Mouse (Mus musculus): ENCODE results near the gene Drp2. TPM values are rescaled to one million over a fixed set of nuclear protein-coding genes. Genes with fewer than 3 reads are reported as not detected.

Gene Drp2
- 4.6 and 7.9 TPM in 2 replicates for polyA plus RNA-seq (2016; fragmentation: Nextera tagmentation; extraction: Ambion mirVana)

- WGBS: 30% methylated on average over 15 of the region's 15 CpGs
- DNase-seq (ENCODE audit: low spot score): peak; percentile 39
- Histone ChIP-seq H3K36me3 (no peaks in the 10 kb centered on the region), H3K27me3 (ENCODE audit: low read depth, poor library complexity, severe bottlenecking) (peaks cover 69% of the 10 kb centered on the region), H3K27ac (replicated peaks) (peak within 1 kb of the TSS; percentile 81), H3K4me1 (peaks cover 13% of the 10 kb centered on the region; the same call in 1 of the 2 replicates), H3K9me3 (replicated peaks) (no peaks in the 10 kb centered on the region), H3K4me3 (peak within 1 kb of the TSS; percentile 49)
Measured at GRCm38 (mm10) chrX:134403863-134404583, at the start of gene Drp2. Gene Drp2 (plus strand): TSS chrX:134404551.

DNA sequence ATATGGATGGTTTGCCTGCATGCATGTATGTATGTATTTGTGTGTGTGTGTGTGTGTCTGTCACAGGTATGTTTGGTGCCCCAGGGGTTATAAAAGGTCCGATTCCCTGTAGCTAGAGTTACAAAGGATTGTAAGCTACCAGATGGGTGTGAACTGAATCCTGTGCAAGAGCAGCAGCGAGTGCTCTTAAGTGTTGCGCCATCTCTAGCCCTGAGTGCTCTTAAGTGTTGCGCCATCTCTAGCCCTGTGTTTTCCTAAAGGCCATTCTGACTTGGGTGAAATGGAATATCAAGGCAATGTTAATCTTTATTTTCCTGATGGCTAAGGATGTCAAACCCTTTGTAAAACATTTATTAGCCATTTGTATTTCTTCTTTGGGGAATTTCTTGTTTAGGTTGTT is 45.0 kb upstream of the Drp2 start:
- no peak for DNase-seq (ENCODE audit: low spot score)
- peaks cover 23% of the 10 kb centered on the region for H3K36me3 ChIP-seq
- H3K4me1 ChIP-seq: no peaks in the 10 kb centered on the region
- H3K27me3 ChIP-seq (ENCODE audit: low read depth, poor library complexity, severe bottlenecking): peaks cover 12% of the 10 kb centered on the region
- H3K27ac ChIP-seq (replicated peaks): no peak overlapping the region
- no peaks in the 10 kb centered on the region for H3K9me3 ChIP-seq (replicated peaks)
- WGBS: 87% methylated on average over 4 of the region's 4 CpGs
- H3K4me3 ChIP-seq: no peak overlapping the region

DNA sequence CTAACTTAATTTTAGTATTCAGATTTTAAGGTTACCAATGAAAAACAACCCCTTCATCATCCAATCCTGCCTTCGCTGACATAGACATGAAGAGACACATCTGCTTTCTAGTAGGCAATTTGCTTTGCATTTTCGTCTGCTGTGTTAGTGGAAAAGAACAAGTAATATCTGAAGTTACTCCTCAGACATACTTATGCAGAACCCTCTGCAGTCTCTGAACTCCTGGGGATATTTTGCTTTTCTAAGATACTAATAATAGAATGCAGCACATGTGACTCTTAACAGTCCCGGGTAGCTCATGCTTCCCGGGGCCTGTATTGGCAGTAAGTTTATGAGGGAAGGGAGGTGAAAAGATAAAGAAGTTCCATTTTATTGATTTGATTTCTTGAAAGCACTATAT is 42.2 kb upstream of the Drp2 start:
- H3K27ac ChIP-seq (replicated peaks): no peak overlapping the region
- WGBS: 93% methylated on average over 4 of the region's 4 CpGs
- no peak for DNase-seq (ENCODE audit: low spot score)
- peaks cover 26% of the 10 kb centered on the region for H3K36me3 ChIP-seq
- H3K4me3 ChIP-seq: no peak overlapping the region
- peaks cover 32% of the 10 kb centered on the region for H3K27me3 ChIP-seq (ENCODE audit: low read depth, poor library complexity, severe bottlenecking)
- no peaks in the 10 kb centered on the region for H3K4me1 ChIP-seq
- H3K9me3 ChIP-seq (replicated peaks): no peaks in the 10 kb centered on the region

DNA sequence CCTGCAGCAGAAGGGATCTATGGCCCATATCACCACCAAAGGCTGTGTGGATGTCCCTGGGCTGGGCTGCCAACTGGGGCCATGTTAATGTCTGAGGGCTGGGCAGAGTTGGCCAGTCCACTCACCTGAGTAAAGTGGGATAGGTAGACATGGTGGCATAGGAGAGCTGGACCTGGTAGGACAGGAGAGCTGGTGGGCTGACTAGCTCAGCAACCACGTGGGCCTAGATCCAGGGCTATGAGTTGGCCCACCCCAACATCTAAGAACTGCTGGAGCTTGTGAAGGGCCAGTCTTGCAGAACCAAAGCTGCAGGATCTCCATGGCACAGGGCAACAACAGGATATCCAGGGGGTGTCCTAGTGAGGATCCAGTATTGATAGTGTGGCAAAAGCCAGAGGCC is 38.9 kb upstream of the Drp2 start:
- 79% methylated on average over 1 of the region's 1 CpGs for WGBS
- Histone ChIP-seq H3K4me3 (no peak overlapping the region), H3K36me3 (peaks cover 26% of the 10 kb centered on the region), H3K4me1 (no peaks in the 10 kb centered on the region), H3K27ac (replicated peaks) (no peak overlapping the region), H3K9me3 (replicated peaks) (no peaks in the 10 kb centered on the region), H3K27me3 (ENCODE audit: low read depth, poor library complexity, severe bottlenecking) (peaks cover 29% of the 10 kb centered on the region)
- DNase-seq (ENCODE audit: low spot score): no peak

DNA sequence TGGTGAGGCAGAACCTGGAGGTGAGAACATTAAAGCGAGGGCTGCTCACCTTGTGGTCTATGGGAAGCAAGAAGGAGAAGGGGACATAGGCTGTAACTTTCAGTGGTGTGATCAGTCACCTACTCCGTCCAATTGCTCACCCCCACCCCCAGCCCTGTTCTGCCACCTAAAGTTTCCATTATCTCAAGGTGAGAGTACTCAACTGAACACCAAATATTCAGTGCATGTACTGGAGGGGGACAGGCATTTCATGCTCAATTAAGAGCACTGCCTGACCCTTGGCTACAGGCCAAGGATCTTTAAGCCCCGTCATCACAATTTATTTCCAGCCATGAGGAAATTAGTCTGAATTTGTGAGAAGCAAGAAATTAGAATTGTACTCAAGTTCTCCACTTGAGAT is 37.8 kb upstream of the Drp2 start:
- no peak overlapping the region for H3K4me3 ChIP-seq
- H3K27ac ChIP-seq (replicated peaks): no peak overlapping the region
- WGBS: 95% methylated on average over 3 of the region's 3 CpGs
- peaks cover 24% of the 10 kb centered on the region for H3K36me3 ChIP-seq
- H3K27me3 ChIP-seq (ENCODE audit: low read depth, poor library complexity, severe bottlenecking): peaks cover 29% of the 10 kb centered on the region
- no peaks in the 10 kb centered on the region for H3K9me3 ChIP-seq (replicated peaks)
- no peak for DNase-seq (ENCODE audit: low spot score)
- H3K4me1 ChIP-seq: no peaks in the 10 kb centered on the region

- Histone ChIP-seq H3K27me3 (ENCODE audit: low read depth, poor library complexity, severe bottlenecking) (peaks cover 30% of the 10 kb centered on the region), H3K4me3 (no peak overlapping the region), H3K4me1 (no peaks in the 10 kb centered on the region), H3K27ac (replicated peaks) (no peak overlapping the region), H3K36me3 (no peaks in the 10 kb centered on the region), H3K9me3 (replicated peaks) (no peaks in the 10 kb centered on the region)
- DNase-seq (ENCODE audit: low spot score): no peak
- WGBS: 32% methylated on average over 2 of the region's 2 CpGs
Measured at GRCm38 (mm10) chrX:134371279-134371678, 33.1 kb upstream of the Drp2 start.

DNA sequence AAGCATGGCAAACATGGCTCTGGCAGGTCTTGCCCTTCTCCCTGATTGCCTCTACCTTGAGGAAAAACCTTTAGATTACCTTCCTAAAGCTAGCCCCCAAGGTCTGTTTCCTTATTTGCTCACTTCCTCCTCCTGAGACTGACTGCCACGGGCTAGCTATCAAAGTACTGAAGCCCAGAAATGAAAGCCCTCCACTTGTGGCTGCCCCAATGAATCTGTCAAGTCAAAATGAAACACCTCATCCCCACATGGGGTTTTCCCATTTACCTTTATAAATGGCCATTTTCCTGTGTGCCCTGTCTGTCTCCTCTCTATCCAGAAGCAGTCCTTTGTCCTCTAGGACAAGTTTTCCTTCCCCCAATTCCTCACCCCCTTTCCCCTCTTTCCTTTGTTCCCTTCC is 30.2 kb upstream of the Drp2 start:
- Histone ChIP-seq H3K4me3 (no peak overlapping the region), H3K9me3 (replicated peaks) (no peaks in the 10 kb centered on the region), H3K4me1 (no peaks in the 10 kb centered on the region), H3K27me3 (ENCODE audit: low read depth, poor library complexity, severe bottlenecking) (peaks cover 18% of the 10 kb centered on the region; the same call in 1 of the 2 replicates), H3K36me3 (no peaks in the 10 kb centered on the region), H3K27ac (replicated peaks) (no peak overlapping the region)
- DNase-seq (ENCODE audit: low spot score): no peak
- WGBS: 73% methylated on average over 1 of the region's 1 CpGs

GRCm38 (mm10) chrX:134384896-134385295 is 19.5 kb upstream of the Drp2 start:
- Histone ChIP-seq H3K4me3 (no peak overlapping the region), H3K4me1 (no peaks in the 10 kb centered on the region), H3K36me3 (no peaks in the 10 kb centered on the region), H3K27me3 (ENCODE audit: low read depth, poor library complexity, severe bottlenecking) (peaks cover 20% of the 10 kb centered on the region), H3K9me3 (replicated peaks) (no peaks in the 10 kb centered on the region), H3K27ac (replicated peaks) (no peak overlapping the region)
- no peak for DNase-seq (ENCODE audit: low spot score)
- 91% methylated on average over 6 of the region's 6 CpGs for WGBS

- Histone ChIP-seq H3K27ac (replicated peaks) (no peak overlapping the region), H3K27me3 (ENCODE audit: low read depth, poor library complexity, severe bottlenecking) (peaks cover 45% of the 10 kb centered on the region), H3K4me1 (no peaks in the 10 kb centered on the region; the same call in 1 of the 2 replicates), H3K36me3 (no peaks in the 10 kb centered on the region), H3K4me3 (no peak overlapping the region), H3K9me3 (replicated peaks) (no peaks in the 10 kb centered on the region)
- WGBS: 76% methylated on average over 2 of the region's 2 CpGs
- DNase-seq (ENCODE audit: low spot score): no peak
Measured at GRCm38 (mm10) chrX:134398972-134399371, 5.4 kb upstream of the Drp2 start.

DNA sequence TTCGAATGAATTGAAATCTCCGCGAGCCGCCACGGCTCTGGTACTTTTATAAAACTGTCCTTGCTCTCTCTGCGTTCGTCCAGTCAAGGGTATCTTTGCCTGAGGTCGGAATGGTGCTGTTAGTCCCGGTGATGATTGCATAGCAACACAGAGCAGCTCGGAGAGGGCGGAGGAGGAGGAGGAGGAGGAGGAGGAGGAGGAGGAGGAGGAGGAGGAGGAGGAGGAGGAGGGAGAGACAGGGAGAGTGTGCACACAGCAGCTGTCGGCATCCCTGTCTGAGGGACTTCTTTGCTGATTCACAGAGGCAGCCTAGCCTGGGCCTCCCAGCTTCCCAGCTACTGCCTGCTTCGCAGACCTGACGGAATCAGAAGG is 219 bp downstream of the Drp2 start:
- H3K4me1 ChIP-seq: peaks cover 13% of the 10 kb centered on the region; the same call in 1 of the 2 replicates
- WGBS: 30% methylated on average over 12 of the region's 14 CpGs
- H3K4me3 ChIP-seq: peak overlapping the region; percentile 49
- H3K36me3 ChIP-seq: no peaks in the 10 kb centered on the region
- H3K27me3 ChIP-seq (ENCODE audit: low read depth, poor library complexity, severe bottlenecking): peaks cover 74% of the 10 kb centered on the region
- peak overlapping the region; percentile 81 for H3K27ac ChIP-seq (replicated peaks)
- peak; percentile 37 for DNase-seq (ENCODE audit: low spot score)
- H3K9me3 ChIP-seq (replicated peaks): no peaks in the 10 kb centered on the region

DNA sequence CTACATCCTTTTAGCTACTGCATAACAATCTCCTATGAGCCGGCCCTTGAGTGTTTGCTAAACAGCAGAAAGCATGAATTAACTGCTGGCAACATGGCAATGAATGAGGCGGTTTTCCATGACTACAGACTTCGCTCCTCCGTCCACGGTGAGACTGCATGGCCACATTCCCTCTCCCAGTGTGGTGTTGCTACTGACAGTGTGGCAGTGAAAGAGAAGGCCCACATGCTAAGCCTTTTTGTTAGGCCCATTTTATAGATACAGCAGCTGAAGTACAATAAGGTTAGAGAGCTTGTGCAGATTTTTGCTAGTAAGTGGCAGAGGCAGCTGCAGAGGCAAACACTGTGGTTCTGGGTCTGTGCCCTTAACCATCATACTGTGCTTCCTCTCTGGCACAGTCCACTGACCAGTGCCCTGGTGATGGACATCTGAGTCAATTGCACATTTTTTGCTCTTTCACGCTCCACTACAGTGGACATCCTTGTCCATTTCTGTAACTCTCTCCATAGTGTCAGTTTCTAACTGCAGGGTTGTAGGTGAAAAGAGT is 5.1 kb downstream of the Drp2 start:
- DNase-seq (ENCODE audit: low spot score): no peak
- Histone ChIP-seq H3K4me1 (peaks cover 13% of the 10 kb centered on the region; the same call in 1 of the 2 replicates), H3K27me3 (ENCODE audit: low read depth, poor library complexity, severe bottlenecking) (peaks cover 39% of the 10 kb centered on the region), H3K9me3 (replicated peaks) (no peaks in the 10 kb centered on the region), H3K4me3 (no peak overlapping the region), H3K36me3 (no peaks in the 10 kb centered on the region), H3K27ac (replicated peaks) (no peak overlapping the region)
- WGBS: 91% methylated on average over 6 of the region's 6 CpGs

- Histone ChIP-seq H3K27me3 (ENCODE audit: low read depth, poor library complexity, severe bottlenecking) (peaks cover 13% of the 10 kb centered on the region; the same call in 1 of the 2 replicates), H3K27ac (replicated peaks) (no peak overlapping the region), H3K4me1 (no peaks in the 10 kb centered on the region), H3K36me3 (no peaks in the 10 kb centered on the region), H3K9me3 (replicated peaks) (no peaks in the 10 kb centered on the region), H3K4me3 (no peak overlapping the region)
- WGBS: 85% methylated on average over 1 of the region's 1 CpGs
- DNase-seq (ENCODE audit: low spot score): no peak
Measured at GRCm38 (mm10) chrX:134412096-134412495, 7.7 kb downstream of the Drp2 start.

- 82% methylated on average over 5 of the region's 5 CpGs for WGBS
Measured at GRCm38 (mm10) chrX:134420097-134420496, 15.7 kb downstream of the Drp2 start.

More at GRCm38 (mm10) chrX:134420097-134420496, 15.7 kb downstream of the Drp2 start:
- Histone ChIP-seq H3K4me3 (no peak overlapping the region), H3K9me3 (replicated peaks) (no peaks in the 10 kb centered on the region), H3K27ac (replicated peaks) (no peak overlapping the region), H3K36me3 (no peaks in the 10 kb centered on the region), H3K27me3 (ENCODE audit: low read depth, poor library complexity, severe bottlenecking) (peaks cover 7% of the 10 kb centered on the region; the same call in 1 of the 2 replicates), H3K4me1 (no peaks in the 10 kb centered on the region)
- DNase-seq (ENCODE audit: low spot score): no peak

Measured in midbrain, embryonic 10.5 days (tissue).